Mouse (Mus musculus) limb, embryonic 11.5 days (tissue): ENCODE measurements at regions not wholly inside any gene's neighbourhood (a gene's known extent, or its start where the extent isn't known, plus 50 kb on each side); places are given as distances from the start of the nearest gene placed in this dataset.

ENCODE experiments used
- ATAC-seq: fragments of 200-750 bp; cut with Nextera tagmentation; 2 replicates; pipeline ENCODE4 v1.8.0; 2017; ENCODE audit warnings: low read depth; ENCODE audit not compliant: insufficient number of reproducible peaks, low FRiP score, low TSS enrichment
- DNase-seq: peaks from one replicate; pipeline ENCODE4 v3.0.0-alpha.2; 2015; ENCODE audit warnings: low spot score
- H3K27ac ChIP-seq: fragments of 300-500 bp; sonication (generic); replicated peaks from 2 replicates; pipeline ENCODE4 v1.5.1; 2014; ENCODE audit warnings: low read depth, mild to moderate bottlenecking, low read length
- H3K27me3 ChIP-seq: fragments of 300-500 bp; sonication (generic); 2 replicates; pipeline ENCODE4 v1.6.1; 2014; ENCODE audit warnings: mild to moderate bottlenecking, low read length, mixed read lengths; ENCODE audit not compliant: control insufficient read depth, insufficient read depth
- H3K36me3 ChIP-seq: fragments of 300-500 bp; sonication (generic); 2 replicates; pipeline ENCODE4 v1.6.1; 2014; ENCODE audit warnings: mild to moderate bottlenecking, low read length, moderate library complexity, mixed read lengths; ENCODE audit not compliant: control insufficient read depth, insufficient read depth
- H3K4me1 ChIP-seq: fragments of 300-500 bp; sonication (generic); 2 replicates; pipeline ENCODE4 v1.6.1; 2014; ENCODE audit warnings: low read length, mixed read lengths; ENCODE audit not compliant: control insufficient read depth, insufficient read depth
- H3K4me2 ChIP-seq: fragments of 300-500 bp; sonication (generic); 2 replicates; pipeline ENCODE4 v1.6.1; 2014; ENCODE audit warnings: low read depth, mild to moderate bottlenecking, moderate library complexity; ENCODE audit not compliant: severe bottlenecking
- H3K4me3 ChIP-seq: fragments of 300-500 bp; sonication (generic); 2 replicates; pipeline ENCODE4 v1.5.1; 2014; ENCODE audit warnings: low read depth, low read length
- H3K9ac ChIP-seq: fragments of 300-500 bp; sonication (generic); 2 replicates; pipeline ENCODE4 v1.6.1; 2014; ENCODE audit warnings: mild to moderate bottlenecking, low read length
- H3K9me3 ChIP-seq: fragments of 300-500 bp; sonication (generic); 2 replicates; pipeline ENCODE4 v1.6.1; 2016; ENCODE audit warnings: low read length; ENCODE audit not compliant: control insufficient read depth
- WGBS: fragments of 180-500 bp; shearing (Covaris S2); extraction: QIAGEN DNeasy Blood & Tissue Kit; methylation state at CpG from one replicate; pipeline ENCODE4 v1.1.7; 2014; 5-methylcytosine and 5-hydroxymethylcytosine counted together

DNA sequence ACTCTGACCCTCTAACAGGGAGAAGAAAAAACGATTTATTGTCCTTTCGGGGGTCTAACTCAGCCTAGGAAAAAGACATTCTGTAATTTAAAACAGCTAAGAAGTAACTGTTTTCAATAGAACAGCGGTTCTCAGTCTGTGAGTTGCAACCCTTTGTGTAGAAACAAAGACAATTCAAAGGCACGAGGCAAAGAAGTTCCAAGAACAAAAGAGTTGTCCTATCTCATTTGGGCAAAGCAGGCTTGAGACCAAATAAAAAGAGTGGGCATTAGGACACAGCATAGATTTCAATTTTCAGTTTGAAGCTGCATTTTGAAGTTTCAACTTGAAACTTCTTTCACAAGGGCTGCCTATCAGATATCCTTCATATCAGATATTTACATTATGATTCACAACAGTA is 53.1 kb upstream of the Aldh1a3 start:
- no peak overlapping the region for H3K9ac ChIP-seq
- no peaks in the 10 kb centered on the region for H3K9me3 ChIP-seq
- H3K4me3 ChIP-seq: no peak overlapping the region
- 57% methylated on average over 4 of the region's 4 CpGs for WGBS
- H3K4me1 ChIP-seq: 0 out of 2 replicates have a peak, but pooled peaks cover 2% of the 10 kb centered on the region
- no peaks in the 10 kb centered on the region for H3K27me3 ChIP-seq
- no peak for DNase-seq
- H3K27ac ChIP-seq: no peak overlapping the region
- H3K4me2 ChIP-seq: no peak overlapping the region
- ATAC-seq: no peak
- H3K36me3 ChIP-seq: no peaks in the 10 kb centered on the region

DNA sequence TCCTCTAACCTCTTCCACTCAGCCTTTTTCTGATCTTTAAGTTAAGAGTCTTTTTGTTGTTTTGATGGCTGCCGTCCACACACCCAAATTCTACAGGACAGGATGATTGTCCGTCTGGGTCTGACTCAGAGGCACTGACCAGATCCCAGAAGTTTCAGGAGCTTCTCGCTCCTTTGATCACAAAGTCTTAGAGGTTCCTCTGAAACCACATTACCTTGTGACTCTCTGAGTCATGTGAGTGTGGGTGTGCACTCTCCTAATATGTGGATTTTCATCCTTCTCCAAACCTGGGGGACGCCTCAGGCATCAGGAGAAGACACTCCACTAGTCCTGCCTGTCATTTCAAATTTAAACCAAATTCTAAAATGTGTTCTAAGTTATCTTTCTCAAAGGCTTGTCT is 52.0 kb upstream of the Aldh1a3 start:
- H3K4me2 ChIP-seq: no peak overlapping the region
- no peaks in the 10 kb centered on the region for H3K27me3 ChIP-seq
- DNase-seq (no peak), ATAC-seq (no peak)
- H3K4me3 ChIP-seq: no peak overlapping the region
- H3K36me3 ChIP-seq: no peaks in the 10 kb centered on the region
- H3K9ac ChIP-seq: no peak overlapping the region
- no peaks in the 10 kb centered on the region for H3K9me3 ChIP-seq
- WGBS: 86% methylated on average over 4 of the region's 4 CpGs
- 0 out of 2 replicates have a peak, but pooled peaks cover 2% of the 10 kb centered on the region for H3K4me1 ChIP-seq
- H3K27ac ChIP-seq: no peak overlapping the region

DNA sequence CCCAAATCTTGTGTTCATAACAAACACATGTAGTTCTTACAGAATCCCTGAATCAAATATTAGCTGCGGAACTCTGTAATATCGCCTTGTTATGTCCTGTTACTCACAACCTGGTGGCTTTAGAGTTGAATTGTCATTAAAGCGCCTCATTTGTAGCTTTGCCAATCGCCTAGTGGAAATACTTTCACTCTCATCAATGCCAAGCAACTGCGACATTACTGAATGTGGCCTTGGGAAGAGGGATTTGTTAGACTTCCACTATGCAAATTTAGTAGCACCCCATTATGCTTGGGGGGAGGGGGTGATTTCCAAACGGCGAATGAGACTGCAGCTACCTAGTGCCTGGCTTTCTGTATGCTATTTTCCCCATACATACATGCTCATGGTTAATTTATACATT is 50.8 kb upstream of the Aldh1a3 start:
- Histone ChIP-seq H3K4me3 (no peak overlapping the region), H3K36me3 (no peaks in the 10 kb centered on the region), H3K27me3 (no peaks in the 10 kb centered on the region), H3K4me1 (0 out of 2 replicates have a peak, but pooled peaks cover 2% of the 10 kb centered on the region), H3K9me3 (no peaks in the 10 kb centered on the region), H3K9ac (no peak overlapping the region), H3K27ac (no peak overlapping the region), H3K4me2 (no peak overlapping the region)
- ATAC-seq: no peak
- no peak for DNase-seq
- WGBS: 86% methylated on average over 7 of the region's 7 CpGs

DNA sequence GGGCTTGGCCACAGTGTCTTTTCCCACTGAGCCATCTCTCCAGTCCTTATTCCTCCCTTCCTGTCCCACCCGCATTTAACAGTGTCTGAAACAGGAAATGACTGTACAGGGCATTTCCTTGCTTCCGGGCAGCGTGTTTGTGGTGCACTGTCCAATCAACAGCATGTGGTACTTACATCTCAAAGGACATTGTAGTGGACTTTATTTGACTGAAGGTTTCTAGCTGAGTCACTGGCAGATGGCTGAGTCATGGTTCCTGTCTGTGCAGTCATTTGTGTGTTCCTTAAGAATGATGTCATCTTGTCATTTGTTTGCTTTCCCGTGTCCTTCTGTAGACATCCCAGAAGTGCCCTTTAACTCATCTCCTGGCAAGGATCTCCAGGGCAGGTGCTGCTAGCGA is 50.2 kb upstream of the Aldh1a3 start:
- H3K36me3 ChIP-seq: no peaks in the 10 kb centered on the region
- ATAC-seq: no peak
- H3K4me2 ChIP-seq: no peak overlapping the region
- H3K9me3 ChIP-seq: no peaks in the 10 kb centered on the region
- no peaks in the 10 kb centered on the region for H3K27me3 ChIP-seq
- 76% methylated on average over 5 of the region's 5 CpGs for WGBS
- DNase-seq: no peak
- H3K4me1 ChIP-seq: 0 out of 2 replicates have a peak, but pooled peaks cover 2% of the 10 kb centered on the region
- no peak overlapping the region for H3K4me3 ChIP-seq
- H3K27ac ChIP-seq: no peak overlapping the region
- H3K9ac ChIP-seq: no peak overlapping the region
